Mouse (Mus musculus) layer of hippocampus, postnatal 14 days (tissue): ENCODE measurements around the gene Rasa2. TPM values are rescaled to one million over a fixed set of nuclear protein-coding genes. Genes with fewer than 3 reads are reported as not detected.
"Not testable (repeated sequence)": the region's sequence is repeated elsewhere in the genome, so short reads cannot be mapped to it uniquely, and the experiment has no call there.

Experiments
- DNase-seq, 2 experiments: peaks; one replicate each; pipeline ENCODE4 v3.0.0; 2021 to 2022; ENCODE audit warnings: low spot score in 2 of 2, mixed read lengths in 1 of 2
- total RNA-seq, 2 experiments: library from RNA; stranded (reverse); gene quantifications; 2 replicates each; pipeline ENCODE4 v1.2.3; 2021

The Rasa2 gene
- total RNA-seq, 2 experiments from 2014 or later, result 27.6 to 28.6 TPM

- DNase-seq, result no peak
Observed at GRCm38 (mm10) chr9:96592670-96593600, 38.5 kb downstream of the Rasa2 start.

DNA sequence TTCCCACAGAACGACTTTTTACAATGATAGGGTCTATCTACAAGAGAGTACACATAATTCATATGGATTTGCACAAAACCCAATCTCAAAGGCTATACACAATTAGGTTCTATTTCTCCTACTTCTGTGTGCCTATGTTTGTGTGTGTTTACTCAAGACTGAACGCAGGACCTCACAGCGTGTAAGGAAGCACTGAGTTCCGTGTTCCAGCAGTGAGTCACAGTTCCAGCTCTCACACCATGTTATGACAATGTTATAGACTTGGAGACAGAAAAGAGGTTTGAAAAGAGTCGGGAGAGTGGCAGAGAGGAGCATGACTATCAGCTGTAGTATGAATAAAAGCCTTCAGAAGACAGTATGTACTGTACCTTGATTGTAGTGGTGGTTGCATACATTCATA is 42.1 kb downstream of the Rasa2 start:
- no peak for DNase-seq

GRCm38 (mm10) chr9:96583496-96583895 is 47.9 kb downstream of the Rasa2 start:
- no peak for DNase-seq

DNA sequence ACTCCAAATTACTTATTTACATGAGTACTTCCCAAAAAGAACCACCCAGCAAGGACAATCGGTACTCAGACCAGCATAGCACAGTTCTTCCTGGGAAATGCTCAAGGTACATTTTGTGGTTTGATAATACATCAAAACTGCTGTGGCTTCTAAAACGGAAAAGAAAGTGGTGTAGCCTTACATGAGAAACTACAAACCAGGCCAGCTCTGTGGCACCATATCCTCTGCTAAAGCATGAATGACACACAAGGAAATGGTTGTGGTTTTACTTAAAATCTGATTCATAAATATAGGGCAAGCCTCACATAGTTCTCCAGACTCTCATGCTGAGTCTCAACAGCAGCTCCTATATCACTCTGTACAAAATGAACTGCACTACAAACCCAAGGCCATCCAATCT is 48.3 kb downstream of the Rasa2 start:
- no peak for DNase-seq

DNA sequence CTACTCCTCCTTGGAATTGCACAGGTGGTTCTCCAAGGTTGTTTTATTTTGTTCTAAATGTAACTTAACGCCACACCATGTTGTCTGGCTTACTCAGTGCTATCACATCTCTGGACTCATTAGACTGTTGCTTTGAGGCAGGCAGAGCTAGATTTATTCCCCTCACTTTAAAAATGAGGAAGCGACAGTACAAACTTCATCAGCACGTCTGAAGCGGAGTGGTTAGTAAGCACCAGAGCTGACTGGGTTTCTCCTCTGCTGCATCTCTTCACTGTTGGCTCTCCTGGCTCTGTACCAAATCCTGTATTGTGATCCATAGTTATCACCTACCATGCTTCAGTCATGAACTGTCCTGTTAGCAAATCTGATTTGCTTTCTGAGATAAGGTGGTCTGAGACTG is 53.2 kb downstream of the Rasa2 start:
- DNase-seq, result no peak

DNA sequence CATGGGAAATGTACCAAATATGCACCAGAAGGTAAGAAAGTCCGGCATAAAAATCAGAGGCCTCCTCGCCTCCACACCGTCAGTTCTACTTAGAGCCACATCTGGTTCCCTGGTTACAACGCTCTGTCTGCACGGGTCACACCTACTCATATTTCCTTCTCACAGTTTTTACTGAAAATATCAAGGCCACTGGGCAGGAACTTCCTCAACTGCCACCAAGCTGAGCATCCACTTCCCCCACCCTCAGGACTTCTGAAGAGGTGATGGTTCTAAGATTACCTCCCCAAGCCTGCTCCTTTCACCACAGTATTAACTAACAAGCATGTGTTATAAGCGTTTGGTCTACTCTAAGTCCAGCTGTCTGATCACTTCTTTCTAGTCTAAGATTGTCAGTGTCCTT is 53.7 kb downstream of the Rasa2 start:
- DNase-seq, result no peak

- peak in 1 of 2 experiments; percentile 48 for DNase-seq
Observed at GRCm38 (mm10) chr9:96573252-96573651, 58.2 kb downstream of the Rasa2 start.

GRCm38 (mm10) chr9:96572754-96573153 is 58.7 kb downstream of the Rasa2 start:
- DNase-seq, result no peak

DNA sequence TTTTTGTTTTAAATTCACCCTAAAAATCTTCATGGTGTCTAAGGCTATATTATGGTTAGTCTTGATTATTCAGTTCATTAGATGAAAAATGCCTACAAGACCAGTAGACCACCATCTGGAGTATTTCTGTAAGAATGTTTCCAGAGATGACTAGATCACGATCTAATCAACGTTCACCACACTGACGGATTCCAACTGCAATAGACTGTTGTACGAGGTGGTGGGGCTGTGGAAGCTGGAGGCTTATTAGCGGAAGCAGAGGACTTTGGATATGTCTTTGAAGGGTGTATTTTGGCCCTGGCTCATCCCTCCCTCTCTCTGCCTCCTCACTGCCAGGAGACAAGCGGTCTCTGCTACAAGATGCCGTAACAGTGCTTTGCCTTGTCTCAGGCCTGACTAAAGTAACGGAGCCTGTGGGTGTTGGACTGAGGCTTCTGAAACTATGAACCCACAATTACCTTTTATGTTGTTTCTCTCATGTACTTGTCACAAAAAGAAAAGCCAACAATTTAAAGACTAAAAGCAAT is 64.9 kb downstream of the Rasa2 start:
- DNase-seq, result no peak

GRCm38 (mm10) chr9:96563501-96563900 is 67.9 kb downstream of the Rasa2 start:
- no peak for DNase-seq

GRCm38 (mm10) chr9:96559148-96559547 is 72.3 kb downstream of the Rasa2 start:
- DNase-seq, result no peak

GRCm38 (mm10) chr9:96558594-96558993 is 72.8 kb downstream of the Rasa2 start:
- no peak for DNase-seq

GRCm38 (mm10) chr9:96554095-96554494 is 77.3 kb downstream of the Rasa2 start:
- DNase-seq, result no peak

DNA sequence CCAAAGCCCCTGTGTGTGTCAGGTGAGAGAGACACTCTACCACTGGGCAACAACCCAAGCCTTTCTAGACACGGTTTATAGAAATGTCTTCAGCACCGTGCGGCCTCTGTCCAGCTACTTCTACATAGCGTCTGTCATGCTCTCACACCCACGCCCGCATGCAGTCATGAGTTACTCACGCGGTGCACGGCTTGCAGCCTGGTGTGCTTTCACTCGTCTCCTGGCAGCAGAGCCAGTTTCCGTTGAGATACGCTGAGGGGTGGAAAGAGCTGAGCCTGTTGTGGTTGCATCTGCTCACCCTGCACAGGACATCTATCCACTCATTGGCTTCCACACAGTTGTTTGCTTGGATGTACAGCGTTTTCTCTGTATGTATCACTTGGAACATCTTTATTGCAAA is 86.0 kb downstream of the Rasa2 start:
- no peak for DNase-seq

DNA sequence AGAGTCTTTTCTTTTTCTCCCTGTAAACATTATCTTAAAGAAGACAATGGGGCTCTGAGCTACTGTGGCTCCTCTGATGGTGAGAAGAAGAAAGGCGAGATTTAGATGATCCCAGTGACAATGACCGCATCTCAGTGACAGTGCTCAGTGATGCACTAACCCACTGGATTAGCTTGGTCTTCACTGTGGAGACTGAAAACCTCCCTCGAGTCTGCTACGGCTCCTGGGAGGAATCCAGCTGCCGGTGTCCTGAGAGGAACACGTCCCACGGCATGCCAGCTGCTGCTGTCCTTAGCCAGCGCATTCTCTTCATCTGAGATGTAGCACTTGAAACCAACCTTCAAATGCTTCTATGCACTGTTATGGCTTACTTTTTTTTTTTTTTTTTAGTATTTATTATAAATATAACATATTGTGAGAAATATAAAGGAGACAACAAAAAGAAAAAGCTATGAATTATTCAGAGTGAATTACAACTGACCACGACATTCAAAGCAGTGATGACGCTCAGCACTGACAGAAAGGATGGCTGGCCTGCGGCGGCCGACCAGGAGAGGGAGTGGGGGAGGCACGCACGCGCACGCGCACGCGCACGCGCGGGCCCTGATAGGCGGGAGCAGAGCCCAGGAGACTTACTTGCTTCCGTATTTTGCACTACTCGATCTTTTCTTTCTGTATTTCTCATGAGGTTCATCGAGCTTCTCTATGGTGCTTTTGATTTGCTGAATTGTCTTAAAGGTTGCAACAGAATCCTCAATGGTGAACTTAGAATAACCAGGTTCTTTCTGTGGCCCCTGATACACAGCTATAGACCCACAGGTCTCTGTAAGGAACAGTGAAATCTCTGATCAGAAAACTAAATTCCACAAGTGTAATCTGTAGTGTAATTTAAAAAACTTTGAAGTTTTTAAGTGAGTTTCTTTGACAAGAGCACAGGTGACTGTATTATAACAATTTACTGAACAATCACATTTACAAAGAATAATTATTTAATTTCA is 87.5 kb downstream of the Rasa2 start:
- peak in 1 of 2 experiments; percentile 37 for DNase-seq

DNA sequence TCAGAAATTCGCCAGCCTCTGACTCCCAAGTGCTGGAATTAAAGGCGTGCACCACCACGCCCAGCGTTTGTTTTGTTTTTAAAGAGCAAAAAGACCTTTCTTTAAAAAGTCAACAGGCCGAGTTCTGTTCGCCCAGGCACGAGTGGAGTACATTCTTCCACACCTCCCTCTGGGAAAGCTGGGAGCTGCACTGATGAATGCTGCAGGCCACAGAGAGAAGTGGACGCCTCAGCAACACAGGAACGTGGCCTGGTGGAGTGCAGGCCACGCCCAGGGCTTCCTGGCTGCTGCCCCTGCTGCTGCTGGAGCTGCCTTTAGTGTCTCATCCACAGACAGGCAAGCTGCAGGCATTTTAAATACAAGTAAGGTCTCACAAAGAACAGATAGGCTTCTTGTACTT is 92.5 kb downstream of the Rasa2 start:
- no peak for DNase-seq

GRCm38 (mm10) chr9:96537615-96537919 is 93.8 kb downstream of the Rasa2 start:
- DNase-seq, result no peak

DNA sequence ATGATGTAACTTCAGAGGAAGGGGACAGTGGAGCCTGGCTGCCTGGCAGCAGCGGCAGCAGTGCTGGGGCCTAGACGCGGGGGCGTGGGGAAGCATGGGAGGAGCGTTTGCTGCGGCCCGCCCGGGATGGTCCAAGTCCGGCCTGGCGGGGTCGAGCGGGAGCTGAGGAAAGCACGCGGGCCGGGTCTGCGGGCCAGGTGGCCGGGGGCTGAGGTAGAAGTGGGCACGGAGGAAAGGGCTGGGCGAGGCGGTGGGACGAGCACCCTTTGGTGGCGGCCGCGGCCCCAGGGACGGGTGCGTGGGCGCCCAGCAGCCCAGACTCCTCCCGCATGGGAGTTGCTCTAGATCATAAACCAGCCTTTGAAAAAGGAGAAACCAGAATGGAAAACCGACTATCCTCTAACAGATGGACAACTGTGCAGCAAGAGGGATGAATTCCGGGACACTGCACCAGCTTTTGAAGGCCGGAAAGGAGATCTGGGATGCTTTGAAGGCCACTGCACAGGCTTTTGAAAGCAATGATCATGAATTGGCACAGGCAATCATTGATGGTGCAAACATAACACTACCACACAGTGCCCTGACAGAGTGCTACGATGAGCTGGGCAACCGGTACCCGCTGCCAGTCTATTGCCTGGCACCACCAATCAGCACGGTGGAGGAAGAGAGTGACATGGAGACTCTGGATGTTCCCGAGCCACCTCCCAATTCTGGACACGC is 94.4 kb downstream of the Rasa2 start:
- no peak for DNase-seq

- DNase-seq, result not testable (repeated sequence)
Observed at GRCm38 (mm10) chr9:96536093-96536492, 95.3 kb downstream of the Rasa2 start.

DNA sequence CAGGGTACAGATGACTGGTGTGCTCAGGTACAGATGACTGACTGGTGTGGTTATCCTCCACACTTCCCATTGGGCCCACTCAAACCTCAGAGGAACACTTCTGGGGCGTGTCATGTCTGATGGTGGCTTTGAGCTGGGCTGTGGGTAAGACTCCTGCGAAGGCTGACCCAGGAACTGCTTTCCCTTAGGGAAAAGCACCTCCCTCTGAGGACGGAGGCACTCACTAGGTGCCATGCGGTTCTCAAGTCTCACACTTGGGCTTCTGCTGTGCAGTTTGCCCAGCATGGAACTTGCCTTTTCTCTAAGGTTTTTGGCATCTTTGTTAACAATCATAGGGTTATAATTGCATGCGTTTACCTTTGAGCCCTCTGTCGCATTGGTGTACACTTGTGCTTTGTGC is 96.0 kb downstream of the Rasa2 start:
- no peak for DNase-seq

- no peak for DNase-seq
Observed at GRCm38 (mm10) chr9:96534256-96534655, 97.2 kb downstream of the Rasa2 start.
